Mouse (Mus musculus): ENCODE measurements around the gene Ttyh1.
A peak's percentile ranks its signal among the peaks of the same experiment; 100 is the strongest.

Gene Ttyh1

DNA sequence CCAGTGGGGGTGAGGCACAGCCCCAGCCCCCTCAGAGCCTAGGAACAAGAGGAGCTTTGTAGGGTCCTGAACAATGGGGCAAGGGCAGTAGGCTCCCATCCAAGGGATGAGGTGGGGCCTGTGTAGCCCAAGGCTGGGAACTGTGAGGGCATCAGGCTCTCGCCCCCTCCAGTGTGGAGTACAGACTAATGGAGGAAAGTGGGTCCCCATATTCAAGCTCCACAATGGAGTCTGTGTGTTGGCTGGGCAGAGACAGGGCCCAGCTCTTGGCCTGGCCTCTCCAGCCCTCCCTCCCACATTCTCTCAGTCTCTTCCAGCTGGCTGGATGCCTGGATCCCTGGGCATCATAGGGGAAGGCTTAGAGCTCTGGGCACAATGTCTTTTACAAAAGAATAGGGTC is 4.5 kb downstream of the Ttyh1 start:
- no peak for DNase-seq

GRCm38 (mm10) chr7:4124315-4124759 is 5.1 kb downstream of the Ttyh1 start:
- DNase-seq: no peak

DNA sequence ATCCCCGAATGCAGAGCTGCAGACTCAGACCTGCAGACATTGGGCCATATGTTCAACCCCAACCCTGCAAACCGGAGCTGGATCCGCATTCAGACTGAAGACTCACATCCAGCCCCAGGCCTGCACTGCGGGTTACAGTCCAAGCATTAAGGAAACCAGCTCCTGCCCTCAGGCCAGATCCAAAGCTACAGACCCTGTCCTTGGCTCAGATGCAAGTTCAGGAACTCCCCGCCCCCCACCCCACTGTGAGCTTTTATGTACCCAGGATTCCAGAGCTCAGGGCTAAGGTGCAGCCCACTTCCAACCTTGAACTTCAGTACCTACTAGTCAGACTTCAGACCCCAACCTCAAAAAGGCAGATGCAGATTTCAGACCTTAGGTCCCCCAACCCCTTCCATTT is 5.6 kb downstream of the Ttyh1 start:
- no peak for DNase-seq

- DNase-seq: no peak
Observed at GRCm38 (mm10) chr7:4125306-4125705, 6.1 kb downstream of the Ttyh1 start.

- DNase-seq: no peak
Observed at GRCm38 (mm10) chr7:4126992-4127785, 8.0 kb downstream of the Ttyh1 start.

DNA sequence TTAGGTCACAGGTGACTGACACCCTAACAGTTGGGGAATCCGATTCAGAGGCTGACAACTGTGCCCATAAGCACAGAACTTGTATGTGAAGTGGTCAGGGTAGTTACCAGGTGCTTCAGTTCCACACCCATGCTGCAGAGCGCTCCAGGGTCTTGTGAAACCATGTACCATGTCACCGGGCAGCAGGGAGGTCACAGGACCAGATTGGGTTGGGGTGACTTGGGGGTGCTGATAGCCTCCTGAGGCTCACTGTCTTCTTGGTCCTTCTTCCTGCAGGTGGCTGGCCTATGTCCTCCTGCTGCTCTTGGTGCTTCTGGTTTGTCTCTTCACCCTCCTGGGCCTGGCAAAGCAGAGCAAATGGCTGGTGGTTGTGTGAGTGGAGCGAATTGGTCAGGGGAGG is 8.7 kb downstream of the Ttyh1 start:
- DNase-seq: no peak

GRCm38 (mm10) chr7:4128860-4129259 is 9.7 kb downstream of the Ttyh1 start:
- no peak for DNase-seq

GRCm38 (mm10) chr7:4130686-4131452 is 11.7 kb downstream of the Ttyh1 start:
- peak; percentile 89 for DNase-seq

DNA sequence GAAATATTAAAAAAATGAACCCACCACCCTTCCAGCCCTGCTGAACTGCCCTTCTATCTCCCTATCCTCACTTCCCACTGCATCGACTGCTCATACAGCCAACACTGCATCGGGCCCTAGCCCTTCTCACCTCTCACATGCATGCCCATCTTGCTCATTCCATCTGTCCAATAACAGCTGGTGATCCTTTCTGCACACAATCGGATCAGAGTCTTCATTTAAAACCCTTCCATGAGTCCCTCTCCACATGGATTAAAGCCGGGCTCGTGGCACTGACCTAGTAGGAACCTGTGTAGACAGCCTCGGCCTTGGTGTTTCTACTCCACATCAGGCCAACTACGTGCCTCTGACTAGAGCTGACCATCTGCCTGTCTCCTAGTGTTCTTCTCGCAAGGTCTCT is 12.8 kb downstream of the Ttyh1 start:
- DNase-seq: no peak

DNA sequence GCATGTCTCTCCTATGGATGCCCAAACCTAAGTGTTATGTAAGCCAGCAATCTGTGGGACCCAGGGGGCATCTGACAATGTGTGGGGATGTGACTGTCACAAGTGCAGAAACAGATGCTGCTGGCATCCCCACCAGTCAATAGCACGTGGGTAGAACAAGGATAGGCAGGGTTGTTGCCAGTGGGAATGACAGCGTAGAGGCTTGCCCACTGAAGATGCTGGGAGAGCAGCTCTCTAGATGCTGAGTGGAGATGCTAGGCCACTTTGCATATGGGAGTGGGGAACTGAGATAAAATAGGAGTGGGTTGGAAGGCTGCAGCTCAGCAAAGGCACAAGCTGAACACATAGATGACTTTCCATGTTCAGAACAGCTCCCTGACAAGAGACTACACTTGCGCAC is 13.4 kb downstream of the Ttyh1 start:
- DNase-seq: no peak

DNA sequence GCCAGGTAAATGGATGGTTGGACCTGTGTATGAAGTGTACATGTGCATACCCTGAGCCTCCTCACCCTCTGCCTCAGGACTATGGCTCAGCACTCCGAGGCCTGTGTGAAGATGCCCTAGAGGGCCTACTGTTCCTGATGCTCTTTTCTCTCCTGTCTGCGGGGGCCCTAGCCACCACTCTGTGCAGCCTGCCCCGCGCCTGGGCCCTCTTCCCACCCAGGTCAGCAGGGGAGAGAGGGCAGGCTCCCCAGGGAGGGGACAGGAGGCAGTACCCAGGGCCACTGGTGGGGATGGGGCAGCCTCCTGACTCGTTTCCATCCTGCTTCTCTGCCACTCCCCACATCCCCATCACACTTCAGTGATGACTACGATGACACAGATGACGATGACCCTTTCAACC is 13.8 kb downstream of the Ttyh1 start:
- no peak for DNase-seq

- DNase-seq: no peak
Observed at GRCm38 (mm10) chr7:4134911-4135310, 15.7 kb downstream of the Ttyh1 start.

- no peak for DNase-seq
Observed at GRCm38 (mm10) chr7:4136404-4136770, 17.2 kb downstream of the Ttyh1 start.

DNA sequence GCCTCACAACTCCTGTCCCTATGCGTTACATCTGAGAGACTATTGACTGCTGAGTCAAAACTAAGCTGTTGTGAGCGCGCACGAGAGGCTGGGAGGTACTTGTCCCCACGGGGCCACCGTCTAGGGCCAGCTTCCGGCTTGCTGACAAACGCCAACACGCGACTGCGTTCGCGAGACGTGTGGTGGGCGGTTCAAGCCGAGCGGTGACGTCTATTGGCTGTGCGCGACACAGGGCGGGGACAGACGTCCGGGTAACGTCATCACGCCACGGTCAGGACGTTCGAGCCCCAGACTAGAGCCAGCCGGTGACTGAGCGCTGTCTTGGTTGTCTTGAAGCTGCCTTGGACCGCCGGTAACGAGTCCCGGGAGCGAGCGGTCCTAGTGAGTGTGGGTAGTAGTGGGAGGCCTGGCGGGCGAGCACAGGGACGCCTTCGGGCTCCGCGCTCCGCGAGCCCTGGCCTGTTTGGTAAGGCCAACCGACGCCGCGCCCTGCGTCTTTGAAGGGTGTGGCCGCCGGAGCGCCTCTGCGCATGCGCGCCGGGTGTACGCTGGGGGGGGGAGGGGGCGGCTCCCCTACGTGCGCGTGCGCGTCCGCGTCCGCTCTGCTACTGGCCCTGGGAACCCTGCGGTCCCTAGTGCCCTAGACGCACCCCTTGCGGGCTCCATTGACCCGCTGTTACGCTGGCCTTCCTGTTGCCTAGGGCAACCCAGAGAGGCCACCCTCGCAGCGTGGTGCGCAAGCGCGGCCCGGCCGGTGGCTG is 17.7 kb downstream of the Ttyh1 start, which contains the start of gene Leng8:
TSS of gene Leng8 (plus strand) at position 269 of the 761 bp plus-strand sequence.
- DNase-seq: peak; percentile 98

DNA sequence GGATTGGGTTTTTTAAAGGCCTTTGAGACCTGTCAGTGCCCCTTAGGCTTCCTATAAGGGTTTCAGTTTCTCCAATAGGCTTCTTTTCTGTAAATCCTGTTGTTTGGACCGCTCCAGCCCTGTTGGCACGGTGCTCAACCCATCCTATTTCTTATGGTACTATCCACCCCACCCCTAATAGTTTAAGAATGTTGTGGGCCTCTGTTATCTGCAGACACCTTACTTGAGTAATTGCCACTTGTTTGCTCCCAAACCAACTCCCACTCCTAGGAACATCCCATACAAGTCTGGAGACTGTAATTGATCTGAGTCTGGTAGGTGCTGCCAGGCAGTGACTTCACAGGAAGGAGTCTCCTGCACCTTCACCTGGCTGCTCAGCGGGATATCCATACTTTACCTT is 18.5 kb downstream of the Ttyh1 start:
- no peak for DNase-seq

- DNase-seq: no peak
Observed at GRCm38 (mm10) chr7:4138181-4138580, 19.0 kb downstream of the Ttyh1 start.

GRCm38 (mm10) chr7:4138671-4139070 is 19.5 kb downstream of the Ttyh1 start:
- no peak for DNase-seq

- no peak for DNase-seq
Observed at GRCm38 (mm10) chr7:4139391-4139790, 20.2 kb downstream of the Ttyh1 start.

DNA sequence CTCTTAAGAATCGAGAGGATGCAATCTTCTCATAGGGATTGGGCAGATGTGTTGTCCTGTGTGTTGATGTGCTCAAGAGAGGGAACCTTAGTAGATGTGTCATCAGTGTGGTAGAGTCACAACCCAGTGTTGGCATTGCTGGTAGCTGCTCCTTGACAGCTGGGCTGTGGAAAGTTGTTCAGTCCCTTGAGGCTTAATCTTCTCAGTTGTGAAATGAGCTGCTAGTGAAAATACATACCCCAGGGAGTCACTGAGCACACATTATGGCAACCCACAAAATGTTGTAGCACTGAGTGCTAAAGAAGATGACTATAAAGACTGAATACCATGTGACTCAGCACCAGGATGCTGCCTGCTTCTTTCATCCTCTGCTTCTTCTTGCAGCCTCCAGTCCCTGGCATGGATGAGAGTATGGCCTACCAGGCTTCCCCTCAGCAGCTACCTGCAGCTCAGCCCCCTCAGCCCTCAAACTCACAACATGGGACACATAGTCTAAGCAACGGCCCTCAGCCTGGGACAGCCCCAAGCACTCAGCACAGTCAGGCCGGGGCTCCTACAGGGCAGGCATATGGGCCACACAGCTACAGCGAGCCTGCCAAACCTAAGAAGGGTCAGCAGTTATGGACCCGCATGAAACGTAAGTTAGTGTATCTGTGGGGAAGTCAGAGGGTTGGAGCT is 22.6 kb downstream of the Ttyh1 start:
- DNase-seq: no peak

DNA sequence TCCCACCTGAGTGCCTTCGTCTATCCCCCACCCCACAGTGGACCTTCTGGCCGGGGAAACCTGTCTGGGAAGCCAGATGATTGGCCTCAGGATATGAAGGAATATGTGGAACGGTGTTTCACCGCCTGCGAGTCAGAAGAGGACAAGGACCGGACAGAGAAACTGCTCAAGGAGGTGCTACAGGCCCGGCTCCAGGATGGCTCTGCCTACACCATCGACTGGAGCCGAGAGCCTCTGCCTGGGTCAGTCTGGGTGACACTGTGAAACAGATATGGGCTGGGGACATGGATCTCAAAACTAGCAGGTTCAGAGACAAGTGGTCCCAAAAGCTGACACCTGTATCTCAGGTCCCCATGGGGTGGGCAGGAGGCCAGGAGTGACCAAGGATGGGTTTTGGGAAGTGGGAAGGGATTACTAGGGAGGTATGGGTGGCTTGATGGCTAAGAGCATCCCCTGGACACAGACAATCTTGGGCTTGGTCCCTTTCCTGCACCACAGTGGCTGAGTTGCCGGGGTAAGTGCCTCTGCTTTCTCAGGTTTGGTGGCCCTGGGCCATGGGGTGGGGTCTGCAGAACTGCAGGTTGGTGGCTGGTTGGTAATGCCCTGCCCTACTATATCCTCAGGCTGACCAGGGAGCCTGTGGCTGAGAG is 23.7 kb downstream of the Ttyh1 start:
- DNase-seq: no peak

DNA sequence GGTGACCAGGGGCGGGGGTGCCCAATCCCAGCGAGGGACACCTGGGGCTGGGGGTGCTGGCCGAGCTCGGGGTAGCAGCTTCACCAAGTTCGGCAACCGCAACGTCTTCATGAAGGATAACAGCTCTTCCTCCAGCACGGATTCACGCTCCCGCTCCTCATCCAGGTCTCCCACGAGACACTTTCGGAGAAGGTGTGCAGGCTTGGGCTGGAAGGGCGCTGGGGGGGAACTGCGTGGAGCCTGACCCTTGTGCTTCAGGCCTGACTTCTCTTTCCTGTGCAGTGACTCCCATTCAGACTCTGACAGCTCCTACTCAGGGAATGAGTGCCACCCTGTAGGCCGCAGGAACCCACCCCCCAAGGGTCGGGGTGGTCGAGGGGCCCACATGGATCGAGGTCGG is 24.3 kb downstream of the Ttyh1 start:
- DNase-seq: no peak

DNA sequence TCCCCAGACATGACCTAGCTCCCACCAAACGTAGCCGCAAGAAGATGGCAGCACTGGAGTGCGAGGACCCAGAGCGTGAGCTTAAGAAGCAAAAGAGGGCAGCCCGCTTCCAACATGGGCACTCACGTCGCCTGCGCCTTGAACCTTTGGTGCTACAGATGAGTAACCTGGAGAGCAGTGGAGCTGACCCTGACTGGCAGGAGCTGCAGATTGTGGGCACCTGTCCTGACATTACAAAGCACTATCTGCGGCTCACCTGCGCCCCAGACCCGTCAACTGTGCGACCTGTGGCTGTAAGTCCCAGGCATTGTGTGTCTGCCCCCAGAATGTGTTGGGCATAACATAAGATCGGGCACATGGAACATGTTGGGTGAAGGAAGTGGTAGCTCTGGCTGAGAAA is 24.8 kb downstream of the Ttyh1 start:
- DNase-seq: no peak
